In the genomic region with DNA sequence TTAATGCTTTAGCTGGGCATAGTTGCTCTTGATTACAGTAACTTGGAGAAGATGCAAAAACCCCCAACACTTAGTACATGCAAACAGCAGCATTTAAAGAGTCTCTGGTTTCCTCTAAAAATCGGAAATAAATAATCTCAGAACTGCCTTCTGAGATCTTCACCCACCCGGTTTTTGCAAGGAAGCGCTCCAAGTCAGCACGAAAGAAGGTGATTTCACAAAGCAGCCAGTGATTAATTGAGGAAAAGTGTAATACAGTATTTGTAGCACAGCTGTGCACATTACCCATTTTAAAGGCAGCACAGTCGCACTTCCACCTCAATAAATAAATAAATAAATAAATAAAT, we compare ENCODE assay signal across 8 mouse cellular contexts. TPM values are rescaled to one million over a fixed set of nuclear protein-coding genes. Genes with fewer than 3 reads are reported as not detected.
DNase-seq lines count a peak whose midpoint lies in the region; ATAC-seq and TF ChIP-seq lines count a peak whose summit lies in the region.

No protein-coding gene starts in this region.

- no peaks in the 10 kb centered on the region; the same call in 1 of the 2 replicates for H3K36me3 ChIP-seq in kidney, adult 2 months (ENCODE audit: control insufficient read depth, insufficient read depth, low read length)
- H3K36me3 ChIP-seq in embryonic facial prominence, embryonic 10.5 days (replicated peaks): peaks cover 12% of the 10 kb centered on the region
- peaks cover 12% of the 10 kb centered on the region for H3K36me3 ChIP-seq in hindbrain, embryonic 13.5 days
- peaks cover 4% of the 10 kb centered on the region for H3K36me3 ChIP-seq in midbrain, embryonic 12.5 days

- peaks cover 12% of the 10 kb centered on the region for H3K4me1 ChIP-seq in kidney, adult 2 months (ENCODE audit: control insufficient read depth, insufficient read depth, low read length)
- H3K4me1 ChIP-seq in embryonic facial prominence, embryonic 10.5 days: peaks cover 48% of the 10 kb centered on the region
- peaks cover 44% of the 10 kb centered on the region for H3K4me1 ChIP-seq in hindbrain, embryonic 13.5 days (replicated peaks)
- peaks cover 36% of the 10 kb centered on the region for H3K4me1 ChIP-seq in midbrain, embryonic 12.5 days

- H3K9ac ChIP-seq in hindbrain, embryonic 13.5 days: peak overlapping the region; percentile 98
- peak overlapping the region; percentile 97 for H3K9ac ChIP-seq in midbrain, embryonic 12.5 days (replicated peaks)

- H3K4me3 ChIP-seq in kidney, adult 2 months (ENCODE audit: insufficient read depth, low read depth, low read length): peak overlapping the region; percentile 81
- peak overlapping the region; percentile 83 for H3K4me3 ChIP-seq in embryonic facial prominence, embryonic 10.5 days
- peak overlapping the region; percentile 88 for H3K4me3 ChIP-seq in hindbrain, embryonic 13.5 days
- peak overlapping the region; percentile 79 for H3K4me3 ChIP-seq in midbrain, embryonic 12.5 days

- WGBS in kidney, adult 2 months: 22% methylated on average over 5 of the region's 5 CpGs
- WGBS in embryonic facial prominence, embryonic 10.5 days: 16% methylated on average over 5 of the region's 5 CpGs
- 3% methylated on average over 5 of the region's 5 CpGs for WGBS in hindbrain, embryonic 13.5 days
- 7% methylated on average over 5 of the region's 5 CpGs for WGBS in midbrain, embryonic 12.5 days

- H3K27me3 ChIP-seq in kidney, adult 2 months (replicated peaks; ENCODE audit: control insufficient read depth, insufficient read depth, low read length): no peaks in the 10 kb centered on the region
- no peaks in the 10 kb centered on the region for H3K27me3 ChIP-seq in embryonic facial prominence, embryonic 10.5 days (replicated peaks; ENCODE audit: low read depth, poor library complexity, severe bottlenecking)
- no peaks in the 10 kb centered on the region for H3K27me3 ChIP-seq in hindbrain, embryonic 13.5 days
- no peaks in the 10 kb centered on the region for H3K27me3 ChIP-seq in midbrain, embryonic 12.5 days

- no peak for TF ChIP-seq POLR2A in kidney, adult 2 months (IDR thresholded peaks at IDR 0.05; ENCODE audit: low read depth, low read length)

- peak overlapping the region; percentile 89 for H3K27ac ChIP-seq in kidney, adult 2 months (ENCODE audit: insufficient read depth, low read depth, low read length)
- peak overlapping the region; percentile 61; the same call in 1 of the 2 replicates for H3K27ac ChIP-seq in embryonic facial prominence, embryonic 10.5 days (replicated peaks)
- H3K27ac ChIP-seq in hindbrain, embryonic 13.5 days: peak overlapping the region; percentile 99
- peak overlapping the region; percentile 95 for H3K27ac ChIP-seq in midbrain, embryonic 12.5 days (replicated peaks)

- no peak for DNase-seq in kidney, adult 2 months
- no peak for DNase-seq in kidney, adult 11 months
- no peak for DNase-seq in embryonic facial prominence, embryonic 10.5 days (ENCODE audit: low spot score)
- DNase-seq in cerebellum, adult 9-10 months: no peak
- no peak for DNase-seq in layer of hippocampus, adult 9-11 months
- DNase-seq in urinary bladder, postnatal 4 days (ENCODE audit: low spot score in 2 of 2): no peak

- H3K9me3 ChIP-seq in embryonic facial prominence, embryonic 10.5 days: no peaks in the 10 kb centered on the region
- H3K9me3 ChIP-seq in hindbrain, embryonic 13.5 days: no peaks in the 10 kb centered on the region
- no peaks in the 10 kb centered on the region for H3K9me3 ChIP-seq in midbrain, embryonic 12.5 days

- peak overlapping the region; percentile 86 for H3K4me2 ChIP-seq in hindbrain, embryonic 13.5 days
- H3K4me2 ChIP-seq in midbrain, embryonic 12.5 days (replicated peaks): peak overlapping the region; percentile 61

- TF ChIP-seq CTCF in kidney, adult 2 months (conservative IDR thresholded peaks at IDR 0.05; ENCODE audit: insufficient read depth, insufficient read length, low read depth, low read length): no peak

- ATAC-seq in hindbrain, embryonic 13.5 days (ENCODE audit: low FRiP score): no peak
- ATAC-seq in midbrain, embryonic 12.5 days (ENCODE audit: low FRiP score, low read depth): no peak

RNA-seq across cellular contexts. Expression of gene Trib2, which starts 2.9 kb away (rescaled TPM):
- polyA plus RNA-seq in kidney, adult 2 months (2012; rRNA removed): 22.2 and 24.5 TPM in 2 replicates
- 33.8 and 43.4 TPM in 2 replicates for polyA plus RNA-seq in embryonic facial prominence, embryonic 10.5 days (2016; fragmentation: Nextera tagmentation; extraction: Ambion mirVana)
- polyA plus RNA-seq in hindbrain, embryonic 13.5 days (2015; fragmentation: Nextera tagmentation; extraction: Ambion mirVana): 128 and 135 TPM in 2 replicates
- 89.5 and 89.7 TPM in 2 replicates for polyA plus RNA-seq in midbrain, embryonic 12.5 days (2016; fragmentation: Nextera tagmentation; extraction: Ambion mirVana)
